Mouse (Mus musculus) telencephalon, adult 2 months (tissue): Measurements from ENCODE around the gene Ybx1.
"Not testable (repeated sequence)": the region's sequence is repeated elsewhere in the genome, so short reads cannot be mapped to it uniquely, and the experiment has no call there.

Experiments used
- DNase-seq: peaks from one replicate; pipeline ENCODE4 v3.0.0-alpha.2; 2011; ENCODE audit warnings: low read depth, low spot score

The Ybx1 gene

GRCm38 (mm10) chr4:119294415-119295133 lies at the start of gene Ybx1:
Gene Ybx1 (minus strand): TSS chr4:119294604.
- DNase-seq, result peak; percentile 98

- DNase-seq, result peak; percentile 16
These were observed 44.5 kb upstream of the Ybx1 start for GRCm38 (mm10) chr4:119338861-119339361.

GRCm38 (mm10) chr4:119338422-119338821 lies 44.0 kb upstream of the Ybx1 start:
- DNase-seq, result no peak

- no peak for DNase-seq
These were observed 39.1 kb upstream of the Ybx1 start for GRCm38 (mm10) chr4:119333487-119333886.

- DNase-seq, result no peak
These were observed 26.6 kb upstream of the Ybx1 start for GRCm38 (mm10) chr4:119320896-119321550.

- peak; percentile 92 for DNase-seq
These were observed 25.9 kb upstream of the Ybx1 start, which contains the start of gene Ppih for GRCm38 (mm10) chr4:119320131-119320830. Gene Ppih (minus strand): TSS chr4:119320546.

GRCm38 (mm10) chr4:119313756-119314155 lies 19.4 kb upstream of the Ybx1 start:
- no peak for DNase-seq

GRCm38 (mm10) chr4:119305418-119305817 lies 11.0 kb upstream of the Ybx1 start:
- DNase-seq, result no peak

- no peak for DNase-seq
These were observed 8.9 kb upstream of the Ybx1 start for GRCm38 (mm10) chr4:119303291-119303690.

- DNase-seq, result no peak
These were observed 7.4 kb upstream of the Ybx1 start for GRCm38 (mm10) chr4:119301777-119302176.

- no peak for DNase-seq
These were observed 6.4 kb upstream of the Ybx1 start for GRCm38 (mm10) chr4:119300761-119301160.

GRCm38 (mm10) chr4:119297361-119297760 lies 3.0 kb upstream of the Ybx1 start:
- no peak for DNase-seq

GRCm38 (mm10) chr4:119295134-119295453 lies 690 bp upstream of the Ybx1 start:
- no peak for DNase-seq

GRCm38 (mm10) chr4:119293574-119294258 lies 688 bp downstream of the Ybx1 start:
- DNase-seq, result no peak

GRCm38 (mm10) chr4:119292771-119293573 lies 1.4 kb downstream of the Ybx1 start:
- peak; percentile 56 for DNase-seq

- no peak for DNase-seq
These were observed 2.5 kb downstream of the Ybx1 start for GRCm38 (mm10) chr4:119291921-119292320.

- no peak for DNase-seq
These were observed 9.1 kb downstream of the Ybx1 start for GRCm38 (mm10) chr4:119285336-119285735.

- DNase-seq, result no peak
These were observed 9.5 kb downstream of the Ybx1 start for GRCm38 (mm10) chr4:119284861-119285260.

GRCm38 (mm10) chr4:119278784-119279183 lies 15.6 kb downstream of the Ybx1 start:
- DNase-seq, result not testable (repeated sequence)

GRCm38 (mm10) chr4:119275726-119276125 lies 18.7 kb downstream of the Ybx1 start:
- DNase-seq, result no peak

- DNase-seq, result no peak
These were observed 19.2 kb downstream of the Ybx1 start for GRCm38 (mm10) chr4:119275226-119275625.
